Mouse (Mus musculus) spleen, adult 2 months (tissue): ENCODE measurements around the gene Itgb7.

Experiments
- CTCF ChIP-seq: fragments of 200-500 bp; IDR thresholded peaks from 2 replicates; pipeline ENCODE4 v1.5.1; 2011; ENCODE audit warnings: mild to moderate bottlenecking, inconsistent platforms; ENCODE audit not compliant: insufficient read depth, insufficient read length, insufficient replicate concordance; ENCODE audit errors: extremely low read depth
- POLR2A ChIP-seq: fragments of 200-500 bp; IDR thresholded peaks from 2 replicates; pipeline ENCODE4 v1.6.1; 2011; ENCODE audit warnings: low read depth, low read length, inconsistent platforms

GRCm38 (mm10) chr15:102246866-102247251 lies 15.1 kb upstream of the Itgb7 start:
- TF ChIP-seq CTCF (no peak), POLR2A (no peak)
